Mouse (Mus musculus): ENCODE measurements around the gene Kbtbd4. TPM values are rescaled to one million over a fixed set of nuclear protein-coding genes. Genes with fewer than 3 reads are reported as not detected.

Kbtbd4 gene
- polyA plus RNA-seq, 1 experiment from 2014 or later = 48.2 TPM

GRCm38 (mm10) chr2:90911668-90912067, 7.1 kb downstream of the Kbtbd4 start:
- WGBS = 85% methylated on average over 1 of the region's 1 CpGs
- H3K4me2 ChIP-seq (replicated peaks) = no peak overlapping the region
- no peaks in the 10 kb centered on the region for H3K27me3 ChIP-seq (replicated peaks)
- peaks cover 64% of the 10 kb centered on the region for H3K36me3 ChIP-seq
- H3K9me3 ChIP-seq = no peaks in the 10 kb centered on the region
- no peak overlapping the region for H3K4me3 ChIP-seq
- no peak for ATAC-seq (ENCODE audit: low FRiP score, low read depth)
- H3K4me1 ChIP-seq = peaks cover 16% of the 10 kb centered on the region
- no peak overlapping the region for H3K27ac ChIP-seq
- H3K9ac ChIP-seq = no peak overlapping the region

DNA sequence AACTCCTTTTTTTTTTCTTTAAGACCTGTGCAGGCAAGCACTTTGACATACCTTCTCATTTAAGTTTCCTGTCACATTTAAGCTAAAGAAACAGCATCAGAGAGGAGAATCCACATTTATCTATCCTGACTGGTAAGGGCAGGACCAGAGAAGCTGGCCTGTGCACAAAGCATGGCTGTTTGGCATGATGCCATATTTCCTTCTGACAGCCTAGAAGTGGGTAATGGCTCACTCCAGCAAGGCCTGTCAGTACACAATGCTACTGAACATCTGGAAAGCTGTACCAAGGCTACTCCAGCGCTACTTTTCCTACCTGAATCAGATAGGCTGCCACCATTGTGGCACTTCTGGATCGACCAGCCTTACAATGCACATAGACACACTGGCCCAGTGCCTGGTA, 9.1 kb downstream of the Kbtbd4 start:
- Histone ChIP-seq H3K4me1 (peaks cover 19% of the 10 kb centered on the region), H3K27me3 (replicated peaks) (no peaks in the 10 kb centered on the region), H3K9me3 (no peaks in the 10 kb centered on the region), H3K4me3 (no peak overlapping the region), H3K36me3 (peaks cover 52% of the 10 kb centered on the region), H3K4me2 (replicated peaks) (no peak overlapping the region), H3K9ac (no peak overlapping the region), H3K27ac (no peak overlapping the region)
- no peak for ATAC-seq (ENCODE audit: low FRiP score, low read depth)
- 89% methylated on average over 2 of the region's 2 CpGs for WGBS

GRCm38 (mm10) chr2:90915516-90915915, 11.0 kb downstream of the Kbtbd4 start:
- Histone ChIP-seq H3K9ac (no peak overlapping the region), H3K27ac (no peak overlapping the region), H3K9me3 (no peaks in the 10 kb centered on the region), H3K27me3 (replicated peaks) (no peaks in the 10 kb centered on the region), H3K4me3 (no peak overlapping the region), H3K4me2 (replicated peaks) (peak overlapping the region; percentile 69), H3K36me3 (peaks cover 33% of the 10 kb centered on the region), H3K4me1 (peaks cover 19% of the 10 kb centered on the region)
- 70% methylated on average over 1 of the region's 1 CpGs for WGBS
- no peak for ATAC-seq (ENCODE audit: low FRiP score, low read depth)

DNA sequence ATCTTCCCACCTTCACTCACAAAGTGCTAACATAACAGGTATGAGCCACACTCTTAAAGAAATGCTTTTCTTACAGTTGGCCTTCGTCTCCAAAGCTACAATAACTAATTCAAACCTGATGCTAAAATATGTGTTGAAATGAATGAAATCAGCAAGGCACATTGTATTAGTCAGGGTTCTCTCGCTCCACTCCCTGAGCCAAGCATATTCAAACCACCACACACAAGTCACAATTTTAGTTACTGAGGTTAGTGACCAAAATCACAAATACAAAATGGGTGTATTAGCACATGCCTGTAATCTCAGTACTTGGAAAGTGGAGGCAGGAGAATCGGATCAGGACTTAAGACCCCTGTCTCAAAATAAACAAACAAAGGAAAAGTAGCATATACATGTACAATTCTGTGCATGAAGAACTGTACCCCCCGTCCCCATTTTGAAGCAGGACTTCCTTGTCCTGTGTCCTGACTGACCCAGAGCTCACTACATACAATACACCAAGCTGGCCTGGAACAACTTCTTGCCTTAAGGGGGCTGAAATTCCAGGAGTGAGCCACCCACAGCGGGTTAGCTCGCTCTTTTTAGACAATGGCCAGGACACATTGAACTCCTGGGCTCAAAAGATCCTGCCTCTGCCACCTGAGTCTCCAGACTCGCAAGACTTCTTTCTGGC, 12.2 kb downstream of the Kbtbd4 start:
- H3K36me3 ChIP-seq = peaks cover 22% of the 10 kb centered on the region
- peak overlapping the region; percentile 96 for H3K9ac ChIP-seq
- peak overlapping the region; percentile 74 for H3K4me3 ChIP-seq
- 38% methylated on average over 7 of the region's 7 CpGs for WGBS
- no peaks in the 10 kb centered on the region for H3K9me3 ChIP-seq
- H3K4me2 ChIP-seq (replicated peaks) = peak overlapping the region; percentile 69
- peak overlapping the region; percentile 68; the same call in 1 of the 2 replicates for H3K27ac ChIP-seq
- H3K4me1 ChIP-seq = peaks cover 19% of the 10 kb centered on the region
- no peaks in the 10 kb centered on the region for H3K27me3 ChIP-seq (replicated peaks)
- ATAC-seq (ENCODE audit: low FRiP score, low read depth) = peak; percentile 22

- ATAC-seq (ENCODE audit: low FRiP score, low read depth) = peak; percentile 91
- peak overlapping the region; percentile 69 for H3K4me2 ChIP-seq (replicated peaks)
- WGBS = under 1% methylated on average over 70 of the region's 73 CpGs
- H3K9ac ChIP-seq = peak overlapping the region; percentile 96
- H3K4me1 ChIP-seq = peaks cover 19% of the 10 kb centered on the region
- no peaks in the 10 kb centered on the region for H3K9me3 ChIP-seq
- H3K4me3 ChIP-seq = peak overlapping the region; percentile 74
- H3K27me3 ChIP-seq (replicated peaks) = no peaks in the 10 kb centered on the region
- H3K27ac ChIP-seq = peak overlapping the region; percentile 68
- H3K36me3 ChIP-seq = peaks cover 17% of the 10 kb centered on the region
Observed at GRCm38 (mm10) chr2:90917233-90917998, 12.9 kb downstream of the Kbtbd4 start.

DNA sequence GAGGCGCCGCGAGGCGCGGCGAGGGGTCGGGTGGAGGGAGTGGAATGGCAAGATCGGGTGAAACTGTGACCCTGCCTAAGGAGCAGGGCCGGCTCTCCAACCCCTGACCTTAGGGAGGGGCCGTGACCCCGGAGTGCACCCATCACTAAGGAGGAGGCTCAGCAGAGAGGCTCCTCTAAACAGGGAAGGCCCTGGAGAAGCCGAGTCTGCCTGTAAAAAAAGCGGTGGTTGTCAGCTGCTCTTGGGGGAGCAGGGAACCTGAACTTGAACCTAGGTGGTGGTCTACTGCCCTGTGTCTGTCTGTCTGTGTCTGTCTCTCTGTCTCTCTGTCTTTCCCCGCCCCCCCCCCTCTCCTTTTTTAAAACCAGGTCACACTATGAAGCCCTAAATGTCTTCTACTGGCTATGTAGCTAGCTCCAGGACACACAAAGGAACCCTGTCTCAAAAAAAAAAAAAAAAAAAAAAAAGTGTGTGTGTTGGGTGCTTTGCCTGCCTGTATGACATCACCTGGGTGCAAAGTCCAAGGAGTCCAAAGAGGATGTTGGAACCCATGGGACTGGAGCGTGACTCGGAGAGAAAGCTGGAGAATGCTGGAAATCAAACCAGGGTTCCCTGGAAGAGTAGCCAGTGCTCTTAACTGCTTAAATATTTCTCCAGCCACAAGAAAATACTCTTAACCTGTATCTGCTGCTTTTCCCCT, 13.6 kb downstream of the Kbtbd4 start:
- Histone ChIP-seq H3K36me3 (peaks cover 10% of the 10 kb centered on the region), H3K27ac (peak overlapping the region; percentile 68), H3K4me3 (peak overlapping the region; percentile 74), H3K4me2 (replicated peaks) (peak overlapping the region; percentile 69), H3K27me3 (replicated peaks) (no peaks in the 10 kb centered on the region), H3K9me3 (no peaks in the 10 kb centered on the region), H3K4me1 (peaks cover 19% of the 10 kb centered on the region), H3K9ac (peak overlapping the region; percentile 96)
- WGBS = 12% methylated on average over 16 of the region's 16 CpGs
- peak; percentile 69 for ATAC-seq (ENCODE audit: low FRiP score, low read depth)

DNA sequence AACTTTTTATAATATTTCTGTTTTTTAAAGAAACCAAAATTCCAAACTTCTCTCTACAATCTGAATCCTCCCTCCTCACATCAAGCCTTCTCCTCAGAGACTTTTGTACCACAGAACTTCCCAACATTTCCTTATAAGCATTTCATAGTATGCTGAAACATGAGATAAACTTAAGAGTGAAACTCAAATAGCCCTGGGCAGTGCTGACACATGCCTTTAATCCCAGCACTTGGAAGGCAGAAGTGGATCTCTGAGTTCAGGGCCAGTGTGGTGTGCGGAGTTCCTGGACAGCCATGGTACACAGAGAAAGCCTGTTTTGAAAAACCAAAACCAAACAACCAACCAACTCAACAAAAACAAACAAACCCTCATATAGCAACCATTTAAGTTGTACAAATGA, 16.6 kb downstream of the Kbtbd4 start:
- no peaks in the 10 kb centered on the region for H3K36me3 ChIP-seq
- H3K9me3 ChIP-seq = no peaks in the 10 kb centered on the region
- H3K4me2 ChIP-seq (replicated peaks) = no peak overlapping the region
- no peaks in the 10 kb centered on the region for H3K27me3 ChIP-seq (replicated peaks)
- H3K4me1 ChIP-seq = peaks cover 8% of the 10 kb centered on the region
- no peak overlapping the region for H3K27ac ChIP-seq
- no peak overlapping the region for H3K9ac ChIP-seq
- WGBS = 95% methylated on average over 1 of the region's 1 CpGs
- no peak overlapping the region for H3K4me3 ChIP-seq
- ATAC-seq (ENCODE audit: low FRiP score, low read depth) = no peak

- ATAC-seq (ENCODE audit: low FRiP score, low read depth) = no peak
- no peak overlapping the region for H3K4me2 ChIP-seq (replicated peaks)
- no peak overlapping the region for H3K9ac ChIP-seq
- no peaks in the 10 kb centered on the region for H3K9me3 ChIP-seq
- H3K36me3 ChIP-seq = no peaks in the 10 kb centered on the region
- H3K27me3 ChIP-seq (replicated peaks) = no peaks in the 10 kb centered on the region
- H3K27ac ChIP-seq = no peak overlapping the region
- 90% methylated on average over 2 of the region's 2 CpGs for WGBS
- H3K4me1 ChIP-seq = no peaks in the 10 kb centered on the region
- no peak overlapping the region for H3K4me3 ChIP-seq
Observed at GRCm38 (mm10) chr2:90922636-90923035, 18.1 kb downstream of the Kbtbd4 start.

DNA sequence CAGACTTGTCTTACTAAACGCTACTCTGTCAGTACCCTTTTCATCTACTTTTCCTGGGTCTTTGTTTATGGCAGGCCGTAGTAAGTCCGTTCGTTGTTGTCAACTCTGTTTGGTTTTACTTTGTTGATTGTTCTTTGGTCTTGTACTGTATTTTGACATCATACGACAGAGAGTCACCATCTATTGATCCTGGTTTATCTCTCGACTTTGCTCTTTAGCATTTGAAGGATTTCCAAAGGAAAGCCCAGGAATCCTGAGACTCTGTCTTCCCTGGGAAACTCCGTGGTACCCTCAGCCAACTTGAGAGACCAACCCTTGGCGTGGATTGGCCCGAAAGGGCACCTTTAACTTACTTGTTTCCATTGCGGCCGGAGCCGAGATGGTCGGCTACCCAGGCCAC, 24.0 kb downstream of the Kbtbd4 start:
- Histone ChIP-seq H3K27me3 (replicated peaks) (no peaks in the 10 kb centered on the region), H3K27ac (no peak overlapping the region), H3K9ac (no peak overlapping the region), H3K4me1 (no peaks in the 10 kb centered on the region), H3K4me3 (no peak overlapping the region), H3K9me3 (no peaks in the 10 kb centered on the region), H3K4me2 (replicated peaks) (no peak overlapping the region), H3K36me3 (no peaks in the 10 kb centered on the region)
- 90% methylated on average over 13 of the region's 13 CpGs for WGBS
- ATAC-seq (ENCODE audit: low FRiP score, low read depth) = no peak

DNA sequence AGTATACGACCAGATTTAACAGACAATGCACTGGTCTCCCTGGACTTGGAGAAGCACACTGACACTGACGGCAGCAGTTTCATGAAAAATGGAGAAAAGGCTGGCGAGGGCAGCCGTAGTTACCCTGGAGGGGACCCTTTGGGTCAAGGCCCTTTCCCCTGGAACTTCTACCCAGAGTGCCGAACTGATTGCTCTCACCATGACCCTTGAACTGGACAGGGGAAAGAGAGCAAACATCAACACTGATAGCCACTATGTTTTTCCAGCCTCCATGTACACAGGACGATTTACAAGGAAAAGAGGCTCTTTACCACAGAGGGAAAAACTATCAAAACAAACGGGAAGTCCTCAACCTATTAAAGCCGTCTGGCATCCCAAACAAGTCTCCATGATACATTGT, 27.3 kb downstream of the Kbtbd4 start:
- no peaks in the 10 kb centered on the region for H3K9me3 ChIP-seq
- H3K9ac ChIP-seq = no peak overlapping the region
- no peak overlapping the region for H3K4me2 ChIP-seq (replicated peaks)
- 79% methylated on average over 8 of the region's 8 CpGs for WGBS
- no peaks in the 10 kb centered on the region for H3K36me3 ChIP-seq
- no peak overlapping the region for H3K4me3 ChIP-seq
- no peak for ATAC-seq (ENCODE audit: low FRiP score, low read depth)
- no peak overlapping the region for H3K27ac ChIP-seq
- H3K4me1 ChIP-seq = no peaks in the 10 kb centered on the region
- no peaks in the 10 kb centered on the region for H3K27me3 ChIP-seq (replicated peaks)

GRCm38 (mm10) chr2:90932273-90932672, 27.7 kb downstream of the Kbtbd4 start:
- Histone ChIP-seq H3K9me3 (no peaks in the 10 kb centered on the region), H3K27ac (no peak overlapping the region), H3K4me1 (no peaks in the 10 kb centered on the region), H3K4me2 (replicated peaks) (no peak overlapping the region), H3K36me3 (no peaks in the 10 kb centered on the region), H3K4me3 (no peak overlapping the region), H3K9ac (no peak overlapping the region), H3K27me3 (replicated peaks) (no peaks in the 10 kb centered on the region)
- ATAC-seq (ENCODE audit: low FRiP score, low read depth) = no peak
- WGBS = 76% methylated on average over 2 of the region's 2 CpGs

GRCm38 (mm10) chr2:90938362-90938761, 33.8 kb downstream of the Kbtbd4 start:
- peaks cover 23% of the 10 kb centered on the region for H3K4me1 ChIP-seq
- H3K9me3 ChIP-seq = no peaks in the 10 kb centered on the region
- ATAC-seq (ENCODE audit: low FRiP score, low read depth) = no peak
- H3K4me3 ChIP-seq = no peak overlapping the region
- 76% methylated on average over 3 of the region's 3 CpGs for WGBS
- no peak overlapping the region for H3K27ac ChIP-seq
- no peaks in the 10 kb centered on the region for H3K27me3 ChIP-seq (replicated peaks)
- no peak overlapping the region for H3K9ac ChIP-seq
- H3K4me2 ChIP-seq (replicated peaks) = no peak overlapping the region
- no peaks in the 10 kb centered on the region for H3K36me3 ChIP-seq
